Mouse (Mus musculus): ENCODE results near the gene Cacna2d3.

DNA sequence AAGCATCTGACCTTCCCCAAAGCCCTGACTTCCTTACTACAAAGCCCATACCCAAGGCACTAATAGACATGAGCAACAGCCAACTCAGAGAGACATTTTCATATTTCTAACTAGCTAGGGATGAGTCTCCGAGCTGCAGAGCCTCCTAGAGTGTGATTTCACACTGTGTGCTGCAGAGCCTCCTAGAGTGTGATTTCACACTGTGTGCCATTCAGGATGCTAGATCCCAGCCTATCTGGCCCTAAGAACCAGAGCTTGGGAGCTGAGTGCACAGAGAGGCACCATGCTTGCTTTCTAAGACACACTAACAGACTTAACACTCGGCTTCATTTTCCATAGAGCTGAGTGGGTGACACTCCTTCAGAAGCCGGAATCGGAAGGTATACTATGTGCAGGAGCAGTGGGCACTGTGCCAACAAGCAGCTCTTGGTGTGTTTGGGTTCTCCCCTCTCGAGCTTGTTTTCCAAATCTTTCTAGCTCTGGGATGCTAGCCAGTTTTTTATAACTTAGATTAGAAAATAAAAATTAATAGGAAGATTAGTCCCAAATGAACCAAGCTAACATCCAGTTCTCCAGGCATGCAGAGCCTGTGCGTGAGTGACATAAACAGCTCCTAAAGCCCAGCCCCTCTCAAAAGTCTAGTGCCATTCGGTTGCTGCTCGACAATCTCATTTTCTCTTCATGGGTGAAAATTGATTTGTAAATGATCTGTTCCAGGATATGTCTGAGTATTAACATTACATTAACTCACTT is 316.4 kb downstream of the Cacna2d3 start:
- TF ChIP-seq CTCF (IDR thresholded peaks at IDR 0.05 in 2 of 3, conservative IDR thresholded peaks at IDR 0.05 in 1 of 3; ENCODE audit: control insufficient read depth in 1 of 3, insufficient read depth in 1 of 3, low read depth in 2 of 3, low read length in 3 of 3, poor library complexity in 1 of 3, severe bottlenecking in 1 of 3), result no peak
- no peak for TF ChIP-seq ZC3H11A (IDR thresholded peaks at IDR 0.05; ENCODE audit: low read depth, low read length)
- no peak for TF ChIP-seq GATA1 (IDR thresholded peaks at IDR 0.05; ENCODE audit: low read depth, low read length)
- TF ChIP-seq POLR2A (IDR thresholded peaks at IDR 0.05; ENCODE audit: control insufficient read depth in 1 of 2, insufficient read depth in 1 of 2, low read depth in 1 of 2, low read length in 2 of 2, poor library complexity in 1 of 2), result no peak
- no peak for TF ChIP-seq ZNF384 (IDR thresholded peaks at IDR 0.05; ENCODE audit: low read depth, low read length)
- no peak for TF ChIP-seq NELFE (IDR thresholded peaks at IDR 0.05; ENCODE audit: low read depth, low read length)
- no peak for TF ChIP-seq TAL1 (IDR thresholded peaks at IDR 0.05; ENCODE audit: low read length)
- TF ChIP-seq EP300 (IDR thresholded peaks at IDR 0.05; ENCODE audit: low read depth in 1 of 2, low read length in 2 of 2), result no peak
- TF ChIP-seq MAZ (IDR thresholded peaks at IDR 0.05; ENCODE audit: low read depth, low read length), result no peak
- TF ChIP-seq HCFC1 (IDR thresholded peaks at IDR 0.05; ENCODE audit: low read depth, low read length), result no peak
- no peak for TF ChIP-seq POLR2AphosphoS5 (IDR thresholded peaks at IDR 0.05; ENCODE audit: borderline replicate concordance, low read depth, low read length)

All from MEL (cell line).